ENCODE assay signal across 20 mouse cellular contexts in genomic region chr7:58705158-58705557, GRCm38 (mm10).
"Had no signal": no experiment of that assay in that cellular context is flagged by ENCODE, and none has a peak within 500 bp of the region (broad histone marks: within the 10 kb centered on the region; RNA-seq: fewer than 3 reads in every experiment).

No protein-coding gene starts in this region.

- H3K4me3 ChIP-seq: megakaryocyte, embryonic 14.5 days; midbrain, embryonic 10.5 days; midbrain, embryonic 12.5 days; myocyte; neural tube, embryonic 13.5 days; neural tube, embryonic 15.5 days had no signal

- H3K27ac ChIP-seq: midbrain, embryonic 10.5 days; midbrain, embryonic 12.5 days; neural tube, embryonic 13.5 days; neural tube, embryonic 15.5 days had no signal

- H3K9me3 ChIP-seq: megakaryocyte, embryonic 14.5 days; midbrain, embryonic 10.5 days; midbrain, embryonic 12.5 days; neural tube, embryonic 13.5 days; neural tube, embryonic 15.5 days had no signal

- H3K4me2 ChIP-seq: lung, embryonic 14.5 days; midbrain, embryonic 12.5 days; neural tube, embryonic 13.5 days; neural tube, embryonic 15.5 days had no signal

- H3K9ac ChIP-seq: lung, embryonic 14.5 days; midbrain, embryonic 12.5 days; neural tube, embryonic 13.5 days; neural tube, embryonic 15.5 days had no signal

- ATAC-seq: midbrain, embryonic 16.5 days had no signal

- H3K36me3 ChIP-seq: midbrain, embryonic 10.5 days; midbrain, embryonic 12.5 days; neural tube, embryonic 13.5 days; neural tube, embryonic 15.5 days had no signal

- H3K27me3 ChIP-seq: megakaryocyte, embryonic 14.5 days; midbrain, embryonic 12.5 days; neural tube, embryonic 13.5 days; neural tube, embryonic 15.5 days had no signal

- H3K4me1 ChIP-seq: megakaryocyte, embryonic 14.5 days; midbrain, embryonic 10.5 days; midbrain, embryonic 12.5 days; neural tube, embryonic 13.5 days; neural tube, embryonic 15.5 days had no signal

- DNase-seq: lung, adult 18-20 months; lung, embryonic 14.5 days; lung, postnatal 10 days; lung, postnatal 4 days; midbrain, embryonic 14.5 days; retina, postnatal 1 day; right cerebral cortex, adult 18-20 months; right cerebral cortex, postnatal 25 days; right cerebral cortex, postnatal 4 days; spleen, adult 18-20 months; thymus, adult 18-20 months; thymus, postnatal 14 days; thymus, postnatal 36 days had no signal
